Mouse (Mus musculus) forelimb bud, embryonic 11.5 days (tissue): ENCODE measurements at regions not wholly inside any gene's neighbourhood (a gene's known extent, or its start where the extent isn't known, plus 50 kb on each side); places are given as distances from the start of the nearest gene placed in this dataset.
A peak's percentile ranks its signal among the peaks of the same experiment; 100 is the strongest.

Experiments used
- DNase-seq: peaks from one replicate; pipeline ENCODE4 v3.0.0-alpha.2; 2012; ENCODE audit warnings: low read depth, low spot score

- no peak for DNase-seq
Observed at GRCm38 (mm10) chr14:89242159-89242558, 771.0 kb upstream of the Pcdh20 start.

GRCm38 (mm10) chr14:89236501-89236900 lies 765.3 kb upstream of the Pcdh20 start:
- no peak for DNase-seq

GRCm38 (mm10) chr14:89230482-89230881 lies 759.3 kb upstream of the Pcdh20 start:
- no peak for DNase-seq

- DNase-seq, result no peak
Observed at GRCm38 (mm10) chr14:89217390-89217789, 746.2 kb upstream of the Pcdh20 start.

GRCm38 (mm10) chr14:89181386-89181979 lies 710.3 kb upstream of the Pcdh20 start:
- peak; percentile 14 for DNase-seq

GRCm38 (mm10) chr14:89142994-89143686 lies 671.9 kb upstream of the Pcdh20 start:
- no peak for DNase-seq

GRCm38 (mm10) chr14:89099296-89099695 lies 628.1 kb upstream of the Pcdh20 start:
- no peak for DNase-seq

- no peak for DNase-seq
Observed at GRCm38 (mm10) chr14:89089661-89090060, 618.5 kb upstream of the Pcdh20 start.

- no peak for DNase-seq
Observed at GRCm38 (mm10) chr14:89076014-89076413, 604.8 kb upstream of the Pcdh20 start.

- no peak for DNase-seq
Observed at GRCm38 (mm10) chr14:89063971-89064370, 592.8 kb upstream of the Pcdh20 start.

- no peak for DNase-seq
Observed at GRCm38 (mm10) chr14:89062583-89063436, 591.6 kb upstream of the Pcdh20 start.

- DNase-seq, result no peak
Observed at GRCm38 (mm10) chr14:89061319-89061718, 590.1 kb upstream of the Pcdh20 start.

- no peak for DNase-seq
Observed at GRCm38 (mm10) chr14:89034390-89034789, 563.2 kb upstream of the Pcdh20 start.

GRCm38 (mm10) chr14:89011440-89011839 lies 540.2 kb upstream of the Pcdh20 start:
- no peak for DNase-seq

GRCm38 (mm10) chr14:89009648-89010047 lies 538.5 kb upstream of the Pcdh20 start:
- DNase-seq, result no peak

GRCm38 (mm10) chr14:88981895-88982294 lies 510.7 kb upstream of the Pcdh20 start:
- DNase-seq, result peak; percentile 32

- no peak for DNase-seq
Observed at GRCm38 (mm10) chr14:88976007-88976406, 504.8 kb upstream of the Pcdh20 start.

GRCm38 (mm10) chr14:88934569-88934968 lies 463.4 kb upstream of the Pcdh20 start:
- DNase-seq, result no peak
